Mouse (Mus musculus) T-helper 2 cell (primary cell): ENCODE results near the gene Zp3.

Source experiments
- in situ Hi-C: fragments of 300-600 bp; cut with MboI, MseI; formaldehyde crosslinking; loops from one replicate; pipeline ENCODE4 v1.15.1; 2025; ENCODE audit warnings: high pct_unique_total_duplicates

Gene Zp3

GRCm38 (mm10) chr5:135979904-135980303 lies at the start of gene Zp3:
Gene Zp3, plus strand, starts transcription at chr5:135980099.
- in situ Hi-C loops: loop anchor here (5.0 kb wide), 1 partner anchor 77 kb away; no protein-coding TSS in a partner anchor

DNA sequence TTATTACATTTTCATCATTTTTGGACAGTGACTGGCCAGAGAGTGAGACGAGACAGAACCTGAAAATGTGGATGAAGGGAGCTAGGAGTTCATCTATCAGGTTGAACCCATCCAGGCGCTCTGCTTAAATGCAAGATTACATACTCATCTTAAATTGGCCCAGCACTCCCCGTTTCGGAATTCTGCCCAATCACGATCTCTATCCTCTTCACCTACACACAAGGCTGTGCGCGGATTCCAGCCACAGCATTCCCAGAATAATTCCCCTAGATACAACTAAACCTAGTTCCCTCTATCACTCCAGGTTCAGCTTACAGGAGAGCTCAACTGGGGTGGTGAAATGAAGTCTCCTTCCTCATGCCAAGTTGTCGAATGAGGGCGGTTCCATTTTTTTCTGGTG lies 48.4 kb upstream of the Zp3 start:
- in situ Hi-C loops: no loop called here

DNA sequence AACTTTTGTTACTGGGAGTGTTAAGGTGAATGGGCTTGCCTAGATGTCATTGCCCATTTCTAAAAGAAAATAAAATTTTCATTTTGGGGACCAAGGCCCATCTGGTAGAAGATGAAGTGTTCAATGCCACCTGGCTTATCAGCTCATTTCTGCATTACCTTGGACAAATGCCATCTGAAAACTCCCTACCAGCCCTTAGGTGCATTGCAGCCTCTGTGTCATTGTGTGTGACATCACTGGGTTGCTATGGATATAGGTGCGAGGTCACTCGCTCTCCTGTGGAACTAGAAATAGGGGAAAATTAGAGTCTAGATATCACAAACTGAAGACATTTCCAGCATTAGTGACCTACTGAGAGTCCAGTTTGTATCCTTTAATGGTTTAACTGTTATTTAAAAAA lies 47.5 kb upstream of the Zp3 start:
- in situ Hi-C loops: no loop called here

- in situ Hi-C loops: no loop called here
Observed at GRCm38 (mm10) chr5:135933222-135933899, 46.5 kb upstream of the Zp3 start.

- in situ Hi-C loops: no loop called here
Observed at GRCm38 (mm10) chr5:135933900-135934441, 45.9 kb upstream of the Zp3 start.

GRCm38 (mm10) chr5:135934481-135935175 lies 45.3 kb upstream of the Zp3 start, which contains the start of gene Ywhag:
Gene Ywhag, minus strand, starts transcription at chr5:135934616.
- in situ Hi-C loops: no loop called here

DNA sequence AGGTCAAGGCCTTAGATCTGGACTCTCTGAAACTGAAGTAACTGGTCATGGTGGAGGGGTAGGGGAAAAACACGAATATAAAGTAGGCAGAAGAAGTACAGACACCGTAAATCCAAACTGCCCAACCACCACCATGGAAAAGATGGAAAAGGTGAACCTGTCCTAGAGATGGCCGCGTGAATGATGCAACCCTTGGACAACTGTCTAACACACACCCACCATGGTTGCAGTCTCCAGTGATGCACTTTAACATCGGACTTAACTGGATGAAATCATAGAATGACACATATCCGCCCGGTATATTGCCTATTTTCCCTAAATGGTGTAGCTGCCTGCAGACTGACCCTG lies 44.7 kb upstream of the Zp3 start:
- in situ Hi-C loops: no loop called here

- in situ Hi-C loops: no loop called here
Observed at GRCm38 (mm10) chr5:135935641-135936190, 44.2 kb upstream of the Zp3 start.

GRCm38 (mm10) chr5:135940587-135940986 lies 39.3 kb upstream of the Zp3 start:
- in situ Hi-C loops: no loop called here

- in situ Hi-C loops: no loop called here
Observed at GRCm38 (mm10) chr5:135942710-135943109, 37.2 kb upstream of the Zp3 start.

GRCm38 (mm10) chr5:135945916-135946408 lies 33.9 kb upstream of the Zp3 start:
- in situ Hi-C loops: no loop called here

GRCm38 (mm10) chr5:135946621-135947020 lies 33.3 kb upstream of the Zp3 start:
- in situ Hi-C loops: no loop called here

- in situ Hi-C loops: no loop called here
Observed at GRCm38 (mm10) chr5:135950710-135951412, 29.0 kb upstream of the Zp3 start.

DNA sequence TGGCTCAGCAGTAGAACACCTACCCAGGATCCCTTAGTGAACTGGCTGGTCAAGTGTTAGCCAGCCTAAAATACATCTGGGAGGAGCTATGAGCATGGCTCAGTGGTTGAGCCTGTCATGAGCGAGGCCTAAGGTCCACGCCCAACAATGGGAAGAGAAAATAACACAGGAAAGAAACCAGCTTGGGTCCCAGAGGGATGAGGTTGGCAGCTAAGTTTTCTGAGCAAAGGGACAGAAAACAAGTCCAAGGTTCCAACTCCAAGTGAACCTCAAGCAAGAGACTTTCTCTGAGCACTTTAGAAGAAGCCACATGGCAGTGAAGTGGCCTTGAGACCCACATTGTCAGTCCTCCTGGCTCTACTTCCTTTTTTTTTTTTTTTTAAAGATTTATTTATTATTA lies 28.2 kb upstream of the Zp3 start:
- in situ Hi-C loops: no loop called here

GRCm38 (mm10) chr5:135952830-135953229 lies 27.1 kb upstream of the Zp3 start:
- in situ Hi-C loops: no loop called here

DNA sequence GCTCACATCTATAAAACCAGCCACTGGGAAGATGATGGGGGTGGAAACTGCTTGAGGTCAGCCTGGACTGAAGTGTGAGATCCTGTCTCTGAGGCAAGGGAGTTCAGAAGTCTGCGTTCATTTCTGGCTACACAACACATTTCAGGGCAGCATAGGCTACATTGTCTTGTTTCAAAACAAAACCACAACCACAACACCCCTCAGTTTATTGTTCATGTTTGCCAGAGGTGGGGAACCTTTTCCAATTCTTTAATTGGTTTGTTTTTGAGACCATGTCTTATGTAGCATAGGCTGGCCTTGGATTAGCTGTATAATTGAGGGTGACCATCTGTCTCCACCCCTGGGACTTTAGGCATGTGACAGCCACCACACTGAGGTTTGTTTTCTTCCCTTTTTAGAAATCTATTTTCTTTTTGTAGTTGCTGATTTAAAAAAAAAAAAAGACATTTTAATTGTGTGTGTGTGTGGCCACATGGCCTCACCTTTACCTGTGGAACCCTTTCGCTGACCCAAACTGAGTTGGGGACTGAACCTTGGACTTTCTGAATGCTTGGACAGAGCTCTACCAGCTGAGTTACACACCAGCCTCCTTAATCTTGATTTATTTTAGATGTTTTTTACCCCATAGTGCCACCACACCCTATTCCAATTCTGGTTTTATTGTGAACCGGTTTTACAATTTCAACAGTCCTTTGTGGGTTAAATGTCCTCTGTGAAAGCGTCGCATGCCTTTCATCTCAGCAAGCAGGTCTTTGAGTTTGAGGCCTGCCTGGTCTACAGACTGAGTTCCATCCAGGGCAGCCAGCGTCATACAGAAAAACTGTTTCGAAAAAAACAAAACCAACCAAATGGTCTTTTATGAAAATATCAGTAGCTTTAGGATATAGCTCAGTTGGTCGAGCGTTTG lies 23.3 kb upstream of the Zp3 start:
- in situ Hi-C loops: no loop called here

- in situ Hi-C loops: no loop called here
Observed at GRCm38 (mm10) chr5:135957207-135957974, 22.5 kb upstream of the Zp3 start.

DNA sequence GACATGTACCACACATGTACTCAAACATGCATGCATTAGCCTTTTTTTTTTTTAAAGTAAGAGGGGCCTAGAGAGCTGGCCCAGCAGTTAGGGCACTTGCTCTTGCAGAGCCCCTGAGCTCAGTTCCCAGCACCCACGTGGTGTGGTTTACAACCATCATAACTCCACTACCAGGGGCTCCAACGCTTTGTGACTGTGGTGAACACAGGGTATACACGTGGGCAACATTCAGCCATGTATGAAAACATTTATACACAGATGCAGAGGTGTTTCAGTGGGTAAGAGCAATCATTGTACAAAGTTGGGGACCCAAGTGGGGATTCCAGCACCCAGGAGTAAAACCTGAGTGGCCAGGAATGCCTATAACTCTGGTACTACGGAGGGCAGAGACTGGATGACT lies 21.5 kb upstream of the Zp3 start:
- in situ Hi-C loops: no loop called here

DNA sequence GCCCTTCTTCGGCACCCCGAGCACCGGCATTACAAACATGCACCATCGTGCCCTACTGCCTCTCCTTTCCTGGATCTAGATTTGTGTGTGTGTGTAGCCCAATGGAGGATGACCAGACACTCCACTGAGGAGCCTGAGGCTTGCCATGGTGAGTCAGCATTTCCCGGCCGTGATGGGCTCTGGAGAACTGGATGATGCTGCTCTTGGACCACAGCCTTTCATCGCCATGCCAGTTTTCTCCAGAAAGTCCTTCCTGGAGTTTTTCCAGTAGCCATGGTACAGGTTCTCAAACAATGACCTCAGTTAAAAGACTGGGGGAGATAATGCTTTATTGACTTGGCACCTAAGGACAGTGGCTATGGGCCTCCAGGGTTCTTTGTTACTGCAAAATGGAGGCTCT lies 20.0 kb upstream of the Zp3 start:
- in situ Hi-C loops: no loop called here
